Mouse (Mus musculus) limb, embryonic 11.5 days (tissue): ENCODE data around the gene Klk8. TPM values are rescaled to one million over a fixed set of nuclear protein-coding genes. Genes with fewer than 3 reads are reported as not detected.

Experiments
- ATAC-seq: fragments of 200-750 bp; cut with Nextera tagmentation; 2 replicates; pipeline ENCODE4 v1.8.0; 2017; ENCODE audit warnings: low read depth; ENCODE audit not compliant: insufficient number of reproducible peaks, low FRiP score, low TSS enrichment
- DNase-seq: peaks from one replicate; pipeline ENCODE4 v3.0.0-alpha.2; 2015; ENCODE audit warnings: low spot score
- H3K27ac ChIP-seq: fragments of 300-500 bp; sonication (generic); replicated peaks from 2 replicates; pipeline ENCODE4 v1.5.1; 2014; ENCODE audit warnings: low read depth, mild to moderate bottlenecking, low read length
- H3K27me3 ChIP-seq: fragments of 300-500 bp; sonication (generic); 2 replicates; pipeline ENCODE4 v1.6.1; 2014; ENCODE audit warnings: mild to moderate bottlenecking, low read length, mixed read lengths; ENCODE audit not compliant: control insufficient read depth, insufficient read depth
- H3K36me3 ChIP-seq: fragments of 300-500 bp; sonication (generic); 2 replicates; pipeline ENCODE4 v1.6.1; 2014; ENCODE audit warnings: mild to moderate bottlenecking, low read length, moderate library complexity, mixed read lengths; ENCODE audit not compliant: control insufficient read depth, insufficient read depth
- H3K4me1 ChIP-seq: fragments of 300-500 bp; sonication (generic); 2 replicates; pipeline ENCODE4 v1.6.1; 2014; ENCODE audit warnings: low read length, mixed read lengths; ENCODE audit not compliant: control insufficient read depth, insufficient read depth
- H3K4me2 ChIP-seq: fragments of 300-500 bp; sonication (generic); 2 replicates; pipeline ENCODE4 v1.6.1; 2014; ENCODE audit warnings: low read depth, mild to moderate bottlenecking, moderate library complexity; ENCODE audit not compliant: severe bottlenecking
- H3K4me3 ChIP-seq: fragments of 300-500 bp; sonication (generic); 2 replicates; pipeline ENCODE4 v1.5.1; 2014; ENCODE audit warnings: low read depth, low read length
- H3K9ac ChIP-seq: fragments of 300-500 bp; sonication (generic); 2 replicates; pipeline ENCODE4 v1.6.1; 2014; ENCODE audit warnings: mild to moderate bottlenecking, low read length
- H3K9me3 ChIP-seq: fragments of 300-500 bp; sonication (generic); 2 replicates; pipeline ENCODE4 v1.6.1; 2016; ENCODE audit warnings: low read length; ENCODE audit not compliant: control insufficient read depth
- WGBS: fragments of 180-500 bp; shearing (Covaris S2); extraction: QIAGEN DNeasy Blood & Tissue Kit; methylation state at CpG from one replicate; pipeline ENCODE4 v1.1.7; 2014; 5-methylcytosine and 5-hydroxymethylcytosine counted together
- polyA plus RNA-seq: library from polyadenylated mRNA; unstranded; fragments of >200 nt; fragmentation: Nextera tagmentation; extraction: Ambion mirVana; gene quantifications from 2 replicates; pipeline ENCODE4 v1.2.1, GENCODE M21; 2014

Klk8 gene
- polyA plus RNA-seq, 1 experiment from 2014 or later, result 15.8 TPM

GRCm38 (mm10) chr7:43841701-43842100, 44.3 kb downstream of the Klk8 start, which contains the start of gene Klk5:
Gene Klk5, plus strand, starts transcription at chr7:43841971.
- Histone ChIP-seq H3K27ac (no peak within 1 kb of the TSS), H3K4me3 (no peak within 1 kb of the TSS), H3K9me3 (no peaks in the 10 kb centered on the region), H3K27me3 (no peaks in the 10 kb centered on the region), H3K4me2 (no peak within 1 kb of the TSS), H3K4me1 (no peaks in the 10 kb centered on the region), H3K36me3 (no peaks in the 10 kb centered on the region), H3K9ac (no peak within 1 kb of the TSS)
- WGBS, result 64% methylated on average over 2 of the region's 3 CpGs
- DNase-seq (no peak), ATAC-seq (no peak)

- 83% methylated on average over 4 of the region's 4 CpGs for WGBS
- no peak for ATAC-seq
- Histone ChIP-seq H3K4me1 (no peaks in the 10 kb centered on the region), H3K9me3 (no peaks in the 10 kb centered on the region), H3K4me3 (no peak overlapping the region), H3K36me3 (no peaks in the 10 kb centered on the region), H3K27me3 (no peaks in the 10 kb centered on the region), H3K9ac (no peak overlapping the region), H3K4me2 (no peak overlapping the region), H3K27ac (no peak overlapping the region)
- DNase-seq, result no peak
Measured at GRCm38 (mm10) chr7:43843801-43844200, 46.4 kb downstream of the Klk8 start.

GRCm38 (mm10) chr7:43851616-43852015, 54.2 kb downstream of the Klk8 start:
- Histone ChIP-seq H3K4me1 (no peaks in the 10 kb centered on the region), H3K4me2 (no peak overlapping the region), H3K27me3 (no peaks in the 10 kb centered on the region), H3K9me3 (no peaks in the 10 kb centered on the region), H3K9ac (no peak overlapping the region), H3K36me3 (no peaks in the 10 kb centered on the region), H3K4me3 (no peak overlapping the region), H3K27ac (no peak overlapping the region)
- no peak for DNase-seq
- 91% methylated on average over 6 of the region's 6 CpGs for WGBS
- ATAC-seq, result no peak

Other genes with a start within 250 kb of the Klk8 start
- gene Zfp658, start 235.3 kb upstream of the Klk8 start, polyA plus RNA-seq, result 5.1 and 5.9 TPM in 2 replicates
- 17.0 and 20.5 TPM in 2 replicates for gene Zfp719, start 218.0 kb upstream of the Klk8 start, polyA plus RNA-seq
- gene Zfp819, start 190.4 kb upstream of the Klk8 start, polyA plus RNA-seq, result 0.79 and 1.1 TPM in 2 replicates
- gene Ceacam18, start 162.9 kb upstream of the Klk8 start, polyA plus RNA-seq, result not detected in 2 replicates
- gene Siglece, start 137.4 kb upstream of the Klk8 start, polyA plus RNA-seq, result 0.17 and 0.33 TPM in 2 replicates
- 10.5 and 10.8 TPM in 2 replicates for gene Ctu1, start 125.6 kb upstream of the Klk8 start, polyA plus RNA-seq
- not detected in 2 replicates for gene Klk14, start 107.2 kb upstream of the Klk8 start, polyA plus RNA-seq
- 0.48 and 1.0 TPM in 2 replicates for gene Klk13, start 85.0 kb upstream of the Klk8 start, polyA plus RNA-seq
- not detected in 2 replicates for gene Klk12, start 28.7 kb upstream of the Klk8 start, polyA plus RNA-seq
- gene Klk11, start 23.0 kb upstream of the Klk8 start, polyA plus RNA-seq, result not detected in 2 replicates
- 0.15 TPM in 1 of 2 replicates, not detected in the other for gene Klk10, start 16.5 kb upstream of the Klk8 start, polyA plus RNA-seq
- not detected in 2 replicates for gene Klk9, start 5.7 kb upstream of the Klk8 start, polyA plus RNA-seq
- 0.23 TPM in 1 of 2 replicates, not detected in the other for gene Klk7, start 13.7 kb downstream of the Klk8 start, polyA plus RNA-seq
- 0.24 TPM in 1 of 2 replicates, not detected in the other for gene Klk6, start 26.9 kb downstream of the Klk8 start, polyA plus RNA-seq
- not detected in 2 replicates for gene Klk5, start 44.4 kb downstream of the Klk8 start, polyA plus RNA-seq
- gene Klk4, start 83.6 kb downstream of the Klk8 start, polyA plus RNA-seq, result 0.16 TPM in 2 replicates
- not detected in 2 replicates for gene Klk15, start 136.2 kb downstream of the Klk8 start, polyA plus RNA-seq
- not detected in 2 replicates for gene Klk1b8, start 153.1 kb downstream of the Klk8 start, polyA plus RNA-seq
- not detected in 2 replicates for gene Klk1b1, start 169.2 kb downstream of the Klk8 start, polyA plus RNA-seq
- not detected in 2 replicates for gene Klk1b9, start 178.5 kb downstream of the Klk8 start, polyA plus RNA-seq
- not detected in 2 replicates for gene Klk1b11, start 198.3 kb downstream of the Klk8 start, polyA plus RNA-seq
- gene Klk1b26, start 214.6 kb downstream of the Klk8 start, polyA plus RNA-seq, result not detected in 2 replicates